Mouse (Mus musculus) thymus, adult 2 months (tissue): ENCODE results near the gene Ola1. TPM values are rescaled to one million over a fixed set of nuclear protein-coding genes. Genes with fewer than 3 reads are reported as not detected.

Source experiments
- DNase-seq: peaks from one replicate; pipeline ENCODE4 v3.0.0; 2021
- H3K27ac ChIP-seq: fragments of 200-500 bp; 2 replicates; pipeline ENCODE4 v1.5.1; 2012; ENCODE audit warnings: low read length, control low read depth; ENCODE audit not compliant: control insufficient read depth, insufficient read depth
- H3K27me3 ChIP-seq: fragments of 200-500 bp; 2 replicates; pipeline ENCODE4 v1.6.1; 2012; ENCODE audit warnings: mild to moderate bottlenecking, low read length, moderate library complexity, mixed read lengths; ENCODE audit not compliant: control insufficient read depth, insufficient read depth
- H3K36me3 ChIP-seq: fragments of 200-500 bp; 2 replicates; pipeline ENCODE4 v1.6.1; 2012; ENCODE audit warnings: mild to moderate bottlenecking, low read length, moderate library complexity; ENCODE audit not compliant: control insufficient read depth, insufficient read depth
- H3K4me1 ChIP-seq: fragments of 200-500 bp; replicated peaks from 2 replicates; pipeline ENCODE4 v1.6.1; 2012; ENCODE audit warnings: low read length; ENCODE audit not compliant: control insufficient read depth, insufficient read depth
- H3K4me3 ChIP-seq: fragments of 200-500 bp; 2 replicates; pipeline ENCODE4 v1.5.1; 2012; ENCODE audit warnings: mild to moderate bottlenecking, low read length, control low read depth, moderate library complexity; ENCODE audit not compliant: control insufficient read depth, insufficient read depth
- CTCF ChIP-seq: fragments of 200-500 bp; IDR thresholded peaks from 2 replicates; pipeline ENCODE4 v1.5.1; 2012; ENCODE audit warnings: mild to moderate bottlenecking, control low read depth, low read length, moderate library complexity, borderline replicate concordance; ENCODE audit not compliant: control insufficient read depth, poor library complexity, insufficient read depth; ENCODE audit errors: extremely low read depth
- POLR2A ChIP-seq: fragments of 200-500 bp; IDR thresholded peaks from 2 replicates; pipeline ENCODE4 v1.6.1; 2012; ENCODE audit warnings: mild to moderate bottlenecking, low read length, control low read depth, moderate library complexity; ENCODE audit not compliant: control insufficient read depth, poor library complexity, insufficient read depth; ENCODE audit errors: extremely low read depth
- WGBS: fragments of 180-500 bp; shearing (Covaris S2); methylation state at CpG from one replicate; pipeline ENCODE4 v1.1.7; 2018; 5-methylcytosine and 5-hydroxymethylcytosine counted together
- polyA plus RNA-seq: library from polyadenylated mRNA; depleted of rRNA; stranded (reverse); fragments of >200 nt; gene quantifications from 2 replicates; pipeline ENCODE4 v1.2.3, GENCODE M21; 2012; rRNA removed

Gene Ola1
- 7.7 and 7.8 TPM in 2 replicates for polyA plus RNA-seq

DNA sequence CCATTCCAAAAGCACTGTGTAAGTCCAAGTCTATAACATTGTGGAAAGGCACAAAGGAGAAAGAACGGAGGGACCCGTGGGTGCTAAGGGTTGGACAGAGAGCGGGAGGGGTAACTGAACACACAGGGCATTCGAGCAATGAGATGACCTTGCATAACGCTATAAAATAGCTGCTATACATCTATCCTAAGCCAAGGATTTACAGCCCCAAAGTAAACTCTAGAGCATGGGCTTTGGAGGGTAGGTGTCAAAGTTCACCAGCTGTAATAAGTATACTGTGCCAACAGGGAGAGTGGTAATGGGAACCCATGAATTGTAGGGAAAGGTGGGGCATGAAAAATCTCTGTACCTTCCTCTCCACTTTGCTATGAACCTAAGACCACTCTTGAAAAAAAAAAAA lies at the start of gene Ola1:
Gene Ola1 (minus strand): TSS at position 12 of the 400 bp plus-strand sequence.
- no peak for TF ChIP-seq POLR2A
- no peak for TF ChIP-seq CTCF
- 89% methylated on average over 5 of the region's 5 CpGs for WGBS
- Histone ChIP-seq H3K27me3 (no peaks in the 10 kb centered on the region), H3K36me3 (no peaks in the 10 kb centered on the region), H3K4me1 (peaks cover under 1% of the 10 kb centered on the region; the same call in 1 of the 2 replicates), H3K4me3 (no peak within 1 kb of the TSS), H3K27ac (no peak within 1 kb of the TSS)
- no peak for DNase-seq

DNA sequence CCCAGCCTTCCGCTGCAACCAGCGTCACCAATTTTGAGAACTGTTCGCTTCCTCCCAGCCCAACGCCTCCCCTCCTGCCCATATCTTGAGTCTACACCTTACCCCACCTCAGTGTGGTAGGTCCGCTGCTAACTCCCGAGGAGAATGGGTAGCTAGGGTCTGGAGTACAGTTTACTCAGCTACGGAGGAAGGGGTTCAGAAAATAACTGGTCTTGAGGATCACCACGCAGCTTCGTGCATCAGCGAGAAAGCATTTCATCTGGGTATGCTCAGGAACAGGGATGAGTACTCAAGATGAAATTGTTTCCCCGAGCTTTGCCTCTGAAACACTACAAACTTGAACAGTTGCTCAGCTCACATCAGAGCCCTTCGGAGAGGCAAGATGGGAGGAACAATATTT lies 49.6 kb upstream of the Ola1 start:
- no peaks in the 10 kb centered on the region for H3K36me3 ChIP-seq
- peaks cover 45% of the 10 kb centered on the region for H3K27me3 ChIP-seq
- no peak for TF ChIP-seq CTCF
- TF ChIP-seq POLR2A, result no peak
- H3K27ac ChIP-seq, result no peak overlapping the region
- 10% methylated on average over 12 of the region's 12 CpGs for WGBS
- DNase-seq, result no peak
- no peak overlapping the region for H3K4me3 ChIP-seq
- H3K4me1 ChIP-seq, result peaks cover 28% of the 10 kb centered on the region

- WGBS, result 14% methylated on average over 4 of the region's 4 CpGs
- Histone ChIP-seq H3K27me3 (peaks cover 44% of the 10 kb centered on the region), H3K27ac (no peak overlapping the region), H3K4me1 (peaks cover 23% of the 10 kb centered on the region), H3K36me3 (no peaks in the 10 kb centered on the region), H3K4me3 (no peak overlapping the region)
- DNase-seq, result no peak
- TF ChIP-seq POLR2A, result no peak
- no peak for TF ChIP-seq CTCF
Measured at GRCm38 (mm10) chr2:73267818-73268217, 49.1 kb upstream of the Ola1 start.

DNA sequence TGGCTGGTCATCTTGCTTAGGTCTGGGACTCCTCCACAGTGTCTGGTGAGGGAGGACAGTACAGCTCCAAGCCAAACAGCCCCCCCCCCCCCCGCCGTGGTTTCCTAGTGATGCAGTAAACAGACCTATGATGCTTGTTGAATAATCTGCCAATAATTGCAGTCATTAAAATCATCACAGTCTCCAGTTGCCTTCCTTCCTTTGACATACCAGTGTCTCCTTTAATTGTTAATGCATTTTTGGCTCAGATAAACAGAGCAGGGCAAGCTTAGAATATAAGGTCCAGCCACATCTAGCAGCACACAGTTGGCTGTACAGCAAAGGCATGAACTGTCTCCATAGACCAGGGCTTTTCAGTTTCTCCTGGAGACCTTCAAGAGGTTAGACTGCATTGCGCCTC lies 48.5 kb upstream of the Ola1 start:
- TF ChIP-seq POLR2A (no peak), CTCF (no peak)
- Histone ChIP-seq H3K36me3 (no peaks in the 10 kb centered on the region), H3K27ac (no peak overlapping the region), H3K4me1 (peaks cover 19% of the 10 kb centered on the region), H3K4me3 (no peak overlapping the region), H3K27me3 (peaks cover 40% of the 10 kb centered on the region)
- no peak for DNase-seq
- 26% methylated on average over 3 of the region's 3 CpGs for WGBS

DNA sequence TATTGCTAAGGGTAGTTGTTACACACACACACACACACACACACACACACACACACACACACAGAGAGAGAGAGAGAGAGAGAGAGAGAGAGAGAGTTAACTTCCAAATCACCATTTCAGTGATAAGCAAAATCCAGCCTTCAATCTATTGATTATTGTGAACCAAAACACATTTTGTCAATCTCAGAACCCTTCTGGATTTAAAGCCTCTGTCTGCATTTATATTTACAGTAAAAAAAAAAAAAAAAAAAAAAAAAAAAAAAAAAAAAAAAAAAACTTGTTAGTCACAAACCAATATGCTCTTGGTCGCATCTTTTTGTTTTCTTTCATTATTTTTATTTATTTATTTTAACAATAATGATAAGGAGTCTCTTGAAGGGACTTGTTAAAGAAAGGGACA lies 47.9 kb upstream of the Ola1 start:
- 37% methylated on average over 1 of the region's 1 CpGs for whole genome bisulfite sequencing
- TF ChIP-seq POLR2A (no peak), CTCF (no peak)
- H3K27me3 ChIP-seq, result peaks cover 38% of the 10 kb centered on the region
- no peak overlapping the region for H3K27ac ChIP-seq
- DNase-seq, result no peak
- no peaks in the 10 kb centered on the region for H3K36me3 ChIP-seq
- no peak overlapping the region for H3K4me3 ChIP-seq
- H3K4me1 ChIP-seq, result peaks cover 16% of the 10 kb centered on the region

GRCm38 (mm10) chr2:73266011-73266410 lies 47.3 kb upstream of the Ola1 start:
- TF ChIP-seq CTCF (no peak), POLR2A (no peak)
- no peak overlapping the region for H3K4me3 ChIP-seq
- H3K4me1 ChIP-seq, result peaks cover 10% of the 10 kb centered on the region
- no peak for DNase-seq
- H3K36me3 ChIP-seq, result no peaks in the 10 kb centered on the region
- H3K27ac ChIP-seq, result no peak overlapping the region
- H3K27me3 ChIP-seq, result peaks cover 33% of the 10 kb centered on the region
- 5% methylated on average over 5 of the region's 5 CpGs for WGBS

DNA sequence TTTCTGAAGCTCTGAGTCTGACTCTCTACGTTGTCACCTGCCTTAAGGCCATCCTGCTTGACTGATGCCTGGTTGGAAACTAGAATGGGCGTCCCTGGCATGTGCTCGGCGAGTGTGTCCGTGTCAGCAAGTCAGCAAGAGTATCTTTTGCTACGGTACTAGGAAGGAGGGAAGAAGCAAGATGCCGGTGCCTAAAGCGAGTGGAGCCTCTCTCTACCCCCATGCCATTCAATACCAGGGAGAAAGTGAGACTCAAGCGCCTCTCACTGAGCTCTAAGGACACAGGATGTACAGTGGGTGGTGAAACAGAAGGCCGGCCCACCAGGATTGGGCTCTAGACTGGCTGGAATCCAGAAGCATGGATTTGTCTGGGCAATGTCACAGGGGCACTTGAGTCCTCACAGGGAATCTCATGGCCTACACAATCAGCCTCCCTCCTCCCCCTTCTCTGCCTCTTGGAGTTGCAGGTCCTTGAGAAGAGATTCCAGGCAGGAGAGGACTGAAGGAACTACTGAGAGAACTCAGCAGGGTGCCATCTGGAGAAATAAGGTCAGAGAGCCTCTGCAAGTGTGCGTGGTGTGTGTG lies 46.0 kb upstream of the Ola1 start:
- H3K4me3 ChIP-seq, result no peak overlapping the region
- 11% methylated on average over 11 of the region's 11 CpGs for WGBS
- H3K27ac ChIP-seq, result no peak overlapping the region
- H3K27me3 ChIP-seq, result peaks cover 25% of the 10 kb centered on the region
- no peaks in the 10 kb centered on the region for H3K36me3 ChIP-seq
- no peak for TF ChIP-seq CTCF
- no peak for TF ChIP-seq POLR2A
- H3K4me1 ChIP-seq, result no peaks in the 10 kb centered on the region
- no peak for DNase-seq
